Mouse (Mus musculus) spleen, postnatal 36 days (tissue): ENCODE data around the gene Map3k14.

ENCODE experiments used
- DNase-seq, 2 experiments: peaks; one replicate each; pipeline ENCODE4 v3.0.0; 2022; ENCODE audit warnings: low spot score in 2 of 2, mixed read lengths in 1 of 2

The Map3k14 gene

GRCm38 (mm10) chr11:103271979-103272378, 4.7 kb upstream of the Map3k14 start:
- peak; percentile 66 to 67 for DNase-seq

GRCm38 (mm10) chr11:103269426-103269825, 2.2 kb upstream of the Map3k14 start:
- no peak for DNase-seq

- no peak for DNase-seq
These were observed 1.6 kb upstream of the Map3k14 start for GRCm38 (mm10) chr11:103268905-103269304.

- DNase-seq, result no peak
These were observed 1.1 kb upstream of the Map3k14 start for GRCm38 (mm10) chr11:103268350-103268749.

- no peak for DNase-seq
These were observed 435 bp downstream of the Map3k14 start for GRCm38 (mm10) chr11:103266729-103267345.

- DNase-seq, result no peak
These were observed 1.4 kb downstream of the Map3k14 start for GRCm38 (mm10) chr11:103265856-103266255.

- no peak for DNase-seq
These were observed 2.1 kb downstream of the Map3k14 start for GRCm38 (mm10) chr11:103265211-103265610.

GRCm38 (mm10) chr11:103264427-103265005, 2.8 kb downstream of the Map3k14 start:
- DNase-seq, result peak in 1 of 2 experiments; percentile 45

GRCm38 (mm10) chr11:103263551-103263950, 3.7 kb downstream of the Map3k14 start:
- no peak for DNase-seq

- DNase-seq, result peak; percentile 78 to 79
These were observed 4.6 kb downstream of the Map3k14 start for GRCm38 (mm10) chr11:103262412-103263267.

GRCm38 (mm10) chr11:103261671-103262411, 5.4 kb downstream of the Map3k14 start:
- no peak for DNase-seq

GRCm38 (mm10) chr11:103260515-103261192, 6.6 kb downstream of the Map3k14 start:
- DNase-seq, result no peak

- no peak for DNase-seq
These were observed 7.2 kb downstream of the Map3k14 start for GRCm38 (mm10) chr11:103260034-103260433.

GRCm38 (mm10) chr11:103257938-103258481, 9.3 kb downstream of the Map3k14 start:
- peak; percentile 52 to 65 for DNase-seq

- no peak for DNase-seq
These were observed 13.7 kb downstream of the Map3k14 start for GRCm38 (mm10) chr11:103253605-103254004.

GRCm38 (mm10) chr11:103252380-103252779, 14.9 kb downstream of the Map3k14 start:
- no peak for DNase-seq

- DNase-seq, result no peak
These were observed 16.9 kb downstream of the Map3k14 start for GRCm38 (mm10) chr11:103250324-103250723.

GRCm38 (mm10) chr11:103249509-103249908, 17.8 kb downstream of the Map3k14 start:
- DNase-seq, result peak; percentile 66 to 78

- DNase-seq, result no peak
These were observed 18.4 kb downstream of the Map3k14 start for GRCm38 (mm10) chr11:103248837-103249236.

- DNase-seq, result peak; percentile 45 to 63
These were observed 19.6 kb downstream of the Map3k14 start for GRCm38 (mm10) chr11:103247504-103248177.
